Mouse (Mus musculus): ENCODE results near the gene Rnf130. TPM values are rescaled to one million over a fixed set of nuclear protein-coding genes. Genes with fewer than 3 reads are reported as not detected.
A peak's percentile ranks its signal among the peaks of the same experiment; 100 is the strongest.

The Rnf130 gene
- polyA plus RNA-seq, 2 experiments: 16.0 to 36.3 TPM

DNA sequence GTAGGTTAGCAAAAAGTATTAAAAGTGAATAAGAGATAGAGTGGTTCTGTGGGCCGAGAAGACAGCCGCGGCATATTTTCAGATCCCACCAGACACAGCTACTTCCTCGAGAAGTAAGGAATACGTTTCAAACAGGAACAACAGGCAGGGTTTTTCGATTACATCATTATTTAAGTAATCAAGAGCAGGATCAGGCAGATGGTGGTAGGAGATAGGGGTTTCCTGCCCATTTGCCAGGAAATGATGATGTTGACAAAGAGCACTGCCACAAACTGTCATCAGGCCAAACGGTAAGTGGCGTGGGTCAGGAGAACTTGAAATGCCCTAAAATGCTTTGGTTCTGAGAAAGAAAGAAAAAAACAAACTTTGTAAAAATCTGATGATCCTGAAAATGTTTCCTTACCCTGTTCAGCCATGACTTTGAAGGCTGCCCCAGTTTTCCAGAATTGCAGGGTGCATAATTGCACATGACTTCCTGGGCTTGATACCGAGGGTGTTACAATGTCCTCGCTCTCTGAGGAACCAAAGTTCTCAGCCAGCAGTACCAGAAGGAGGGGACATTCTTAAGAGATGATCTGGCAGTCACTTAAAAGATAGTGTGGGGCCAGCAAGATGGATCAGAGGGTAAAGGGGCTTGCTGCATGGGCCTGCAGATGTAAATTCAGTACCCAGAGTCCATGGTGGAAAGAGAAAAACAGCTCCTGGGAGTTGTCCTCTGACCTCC is 109.2 kb downstream of the Rnf130 start:
- Histone ChIP-seq H3K4me2 (ENCODE audit: low read depth) (peak overlapping the region; percentile 16; the same call in 1 of the 2 replicates), H3K9ac (replicated peaks) (no peak overlapping the region), H3K4me3 (ENCODE audit: insufficient read depth in 1 of 2, low read depth in 2 of 2, low read length in 2 of 2) (no peak overlapping the region), H3K36me3 (replicated peaks; ENCODE audit: control insufficient read depth, insufficient read depth, low read depth) (peaks cover 4% of the 10 kb centered on the region; the same call in 1 of the 2 replicates), H3K4me1 (replicated peaks; ENCODE audit: control insufficient read depth in 2 of 2, insufficient read depth in 2 of 2, low read length in 1 of 2) (peaks cover 10 to 11% of the 10 kb centered on the region in 2 experiments), H3K27me3 (ENCODE audit: control insufficient read depth, insufficient read depth, low read length) (no peaks in the 10 kb centered on the region), H3K9me3 (ENCODE audit: control insufficient read depth, low read length) (no peaks in the 10 kb centered on the region), H3K27ac (peak overlapping the region; percentile 20; the same call in 1 of the 2 replicates)
- 0 out of 2 replicates have a peak, but pooled peaks have one; percentile 33 for TF ChIP-seq EP300 (IDR thresholded peaks at IDR 0.05; ENCODE audit: low read depth)
- TF ChIP-seq CTCF (IDR thresholded peaks at IDR 0.05; ENCODE audit: low read depth): no peak
- WGBS (ENCODE audit: insufficient replicate concordance): 22% methylated on average over 10 of the region's 10 CpGs
- ATAC-seq (ENCODE audit: insufficient read depth) (no peak), DNase-seq (ENCODE audit: low read depth in 3 of 3, low spot score in 3 of 3) (no peak)

DNA sequence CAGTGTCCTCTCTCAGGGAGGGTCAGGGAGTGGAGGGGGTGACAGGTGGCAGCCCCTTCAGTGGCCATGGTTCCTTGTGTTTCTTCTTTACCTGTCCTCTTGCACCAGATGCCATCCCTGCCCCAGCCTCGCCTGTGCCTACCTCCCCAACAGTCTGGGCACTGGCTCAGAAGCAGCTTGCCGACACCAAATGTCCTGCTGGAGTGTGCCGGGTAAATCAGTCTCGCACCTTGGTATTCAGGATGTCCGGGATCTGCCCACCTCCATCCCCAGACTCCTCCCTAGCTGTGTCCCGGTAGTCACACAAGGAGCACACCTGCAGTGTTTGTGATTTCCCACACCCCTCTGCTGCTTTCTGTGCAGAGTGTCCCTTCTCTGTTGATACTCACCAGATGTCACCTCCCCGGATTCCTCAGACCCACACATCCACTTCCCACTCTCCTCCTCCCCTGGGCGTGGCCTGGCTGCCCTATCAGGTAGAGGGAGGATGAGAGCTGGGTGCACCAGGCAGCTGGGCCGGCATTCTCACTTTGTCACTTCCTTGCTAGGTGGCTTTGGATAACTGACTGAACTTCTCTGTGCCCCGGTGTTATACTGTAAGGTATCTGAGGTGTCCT is 113.2 kb downstream of the Rnf130 start:
- no peak for ATAC-seq (ENCODE audit: insufficient read depth)
- no peak overlapping the region for H3K4me2 ChIP-seq (ENCODE audit: low read depth)
- H3K27me3 ChIP-seq (ENCODE audit: control insufficient read depth, insufficient read depth, low read length): no peaks in the 10 kb centered on the region
- no peak overlapping the region for H3K9ac ChIP-seq (replicated peaks)
- WGBS (ENCODE audit: insufficient replicate concordance): 60% methylated on average over 10 of the region's 10 CpGs
- no peak for DNase-seq (ENCODE audit: low read depth in 3 of 3, low spot score in 3 of 3)
- no peak overlapping the region for H3K4me3 ChIP-seq (ENCODE audit: insufficient read depth in 1 of 2, low read depth in 2 of 2, low read length in 2 of 2)
- peaks cover 13% of the 10 kb centered on the region for H3K36me3 ChIP-seq (replicated peaks; ENCODE audit: control insufficient read depth, insufficient read depth, low read depth)
- no peaks in the 10 kb centered on the region for H3K9me3 ChIP-seq (ENCODE audit: control insufficient read depth, low read length)
- H3K27ac ChIP-seq: no peak overlapping the region
- no peak for TF ChIP-seq CTCF (IDR thresholded peaks at IDR 0.05; ENCODE audit: low read depth)
- no peak for TF ChIP-seq EP300 (IDR thresholded peaks at IDR 0.05; ENCODE audit: low read depth)
- H3K4me1 ChIP-seq (replicated peaks; ENCODE audit: control insufficient read depth in 2 of 2, insufficient read depth in 2 of 2, low read length in 1 of 2): peaks cover 10 to 11% of the 10 kb centered on the region in 2 experiments

DNA sequence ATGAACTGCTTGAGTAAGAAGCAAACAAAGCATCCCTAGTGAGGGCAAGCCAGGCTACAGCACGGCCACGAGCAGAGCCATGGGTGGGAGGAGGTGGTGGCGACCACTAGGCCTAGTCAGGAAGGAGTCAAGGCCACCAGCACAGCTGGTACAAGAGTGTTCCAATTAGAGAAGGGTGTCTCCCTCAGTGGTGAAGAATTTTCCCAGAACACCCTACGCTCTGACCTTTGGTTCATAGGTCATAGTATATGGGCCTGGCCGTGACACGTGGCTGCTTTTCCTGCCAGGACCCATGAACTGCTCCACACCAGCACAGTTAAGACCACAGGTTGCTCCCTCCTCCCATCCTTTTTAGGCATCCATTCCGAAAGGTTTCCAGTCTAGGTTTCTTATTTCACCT is 114.4 kb downstream of the Rnf130 start:
- Histone ChIP-seq H3K9ac (replicated peaks) (no peak overlapping the region), H3K36me3 (replicated peaks; ENCODE audit: control insufficient read depth, insufficient read depth, low read depth) (peaks cover 13% of the 10 kb centered on the region), H3K4me2 (ENCODE audit: low read depth) (no peak overlapping the region), H3K4me3 (ENCODE audit: insufficient read depth in 1 of 2, low read depth in 2 of 2, low read length in 2 of 2) (no peak overlapping the region), H3K27ac (no peak overlapping the region), H3K27me3 (ENCODE audit: control insufficient read depth, insufficient read depth, low read length) (no peaks in the 10 kb centered on the region), H3K9me3 (ENCODE audit: control insufficient read depth, low read length) (no peaks in the 10 kb centered on the region), H3K4me1 (replicated peaks; ENCODE audit: control insufficient read depth in 2 of 2, insufficient read depth in 2 of 2, low read length in 1 of 2) (peaks cover under 1 to 1% of the 10 kb centered on the region in 2 experiments)
- 67% methylated on average over 7 of the region's 7 CpGs for WGBS (ENCODE audit: insufficient replicate concordance)
- TF ChIP-seq EP300 (IDR thresholded peaks at IDR 0.05; ENCODE audit: low read depth): no peak
- TF ChIP-seq CTCF (IDR thresholded peaks at IDR 0.05; ENCODE audit: low read depth): no peak
- no peak for DNase-seq (ENCODE audit: low read depth in 3 of 3, low spot score in 3 of 3)
- 0 out of 2 replicates have a peak, but pooled peaks have one; percentile 28 for ATAC-seq (ENCODE audit: insufficient read depth)

DNA sequence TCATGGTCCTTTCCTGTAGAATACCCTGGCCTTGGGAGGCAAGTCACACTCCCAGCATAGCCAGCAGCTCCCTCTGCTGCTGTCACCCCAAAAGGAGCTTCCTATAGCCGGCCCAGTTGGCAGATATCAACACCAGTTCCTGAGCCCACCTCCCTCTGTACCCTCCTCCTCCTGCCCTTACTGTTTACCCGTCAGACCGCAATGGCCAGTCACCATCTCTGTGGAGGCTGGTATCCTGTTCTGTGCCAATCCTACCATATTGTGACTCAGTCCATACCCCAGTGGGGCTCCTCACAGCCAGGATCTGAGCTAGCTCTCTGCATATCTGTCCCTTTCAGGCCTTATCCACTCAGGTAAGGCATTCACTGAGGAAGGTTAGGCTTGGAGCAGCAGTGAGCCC is 120.4 kb downstream of the Rnf130 start:
- no peak for TF ChIP-seq CTCF (IDR thresholded peaks at IDR 0.05; ENCODE audit: low read depth)
- TF ChIP-seq EP300 (IDR thresholded peaks at IDR 0.05; ENCODE audit: low read depth): no peak
- Histone ChIP-seq H3K4me1 (replicated peaks; ENCODE audit: control insufficient read depth in 2 of 2, insufficient read depth in 2 of 2, low read length in 1 of 2) (no peaks in the 10 kb centered on the region), H3K9ac (replicated peaks) (no peak overlapping the region), H3K4me2 (ENCODE audit: low read depth) (no peak overlapping the region), H3K27me3 (ENCODE audit: control insufficient read depth, insufficient read depth, low read length) (no peaks in the 10 kb centered on the region), H3K9me3 (ENCODE audit: control insufficient read depth, low read length) (no peaks in the 10 kb centered on the region), H3K4me3 (ENCODE audit: insufficient read depth in 1 of 2, low read depth in 2 of 2, low read length in 2 of 2) (no peak overlapping the region), H3K36me3 (replicated peaks; ENCODE audit: control insufficient read depth, insufficient read depth, low read depth) (peaks cover 16% of the 10 kb centered on the region), H3K27ac (no peak overlapping the region)
- ATAC-seq (ENCODE audit: insufficient read depth) (no peak), DNase-seq (ENCODE audit: low read depth in 3 of 3, low spot score in 3 of 3) (no peak)
- 84% methylated on average over 3 of the region's 3 CpGs for WGBS (ENCODE audit: insufficient replicate concordance)

DNA sequence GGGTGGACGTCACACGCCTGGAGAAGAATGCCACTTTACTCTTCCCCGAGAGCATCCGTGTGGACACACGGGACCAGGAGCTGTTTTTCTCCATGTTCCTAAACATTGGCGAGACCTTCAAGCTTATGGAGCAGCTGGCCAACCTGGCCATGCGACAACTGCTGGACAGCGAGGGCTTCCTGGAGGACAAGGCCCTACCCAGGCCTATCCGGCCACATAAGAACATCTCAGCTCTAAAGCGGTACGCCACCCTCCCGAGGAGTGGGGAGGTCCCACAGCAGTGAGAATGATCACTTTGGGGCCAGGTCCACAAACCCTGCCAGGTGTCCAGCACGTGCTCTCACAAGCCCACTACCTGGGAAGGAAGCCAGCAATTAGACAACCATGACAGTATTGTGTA is 121.0 kb downstream of the Rnf130 start:
- DNase-seq (ENCODE audit: low read depth in 3 of 3, low spot score in 3 of 3) (no peak), ATAC-seq (ENCODE audit: insufficient read depth) (no peak)
- H3K9ac ChIP-seq (replicated peaks): no peak overlapping the region
- H3K4me1 ChIP-seq (replicated peaks; ENCODE audit: control insufficient read depth in 2 of 2, insufficient read depth in 2 of 2, low read length in 1 of 2): no peaks in the 10 kb centered on the region
- no peak overlapping the region for H3K4me3 ChIP-seq (ENCODE audit: insufficient read depth in 1 of 2, low read depth in 2 of 2, low read length in 2 of 2)
- no peaks in the 10 kb centered on the region for H3K9me3 ChIP-seq (ENCODE audit: control insufficient read depth, low read length)
- H3K4me2 ChIP-seq (ENCODE audit: low read depth): no peak overlapping the region
- peaks cover 14% of the 10 kb centered on the region for H3K36me3 ChIP-seq (replicated peaks; ENCODE audit: control insufficient read depth, insufficient read depth, low read depth)
- TF ChIP-seq CTCF (IDR thresholded peaks at IDR 0.05; ENCODE audit: low read depth): no peak
- no peak for TF ChIP-seq EP300 (IDR thresholded peaks at IDR 0.05; ENCODE audit: low read depth)
- 84% methylated on average over 13 of the region's 13 CpGs for WGBS (ENCODE audit: insufficient replicate concordance)
- no peak overlapping the region for H3K27ac ChIP-seq
- no peaks in the 10 kb centered on the region for H3K27me3 ChIP-seq (ENCODE audit: control insufficient read depth, insufficient read depth, low read length)

Data from liver, embryonic 14.5 days (tissue).